In the genomic region with DNA sequence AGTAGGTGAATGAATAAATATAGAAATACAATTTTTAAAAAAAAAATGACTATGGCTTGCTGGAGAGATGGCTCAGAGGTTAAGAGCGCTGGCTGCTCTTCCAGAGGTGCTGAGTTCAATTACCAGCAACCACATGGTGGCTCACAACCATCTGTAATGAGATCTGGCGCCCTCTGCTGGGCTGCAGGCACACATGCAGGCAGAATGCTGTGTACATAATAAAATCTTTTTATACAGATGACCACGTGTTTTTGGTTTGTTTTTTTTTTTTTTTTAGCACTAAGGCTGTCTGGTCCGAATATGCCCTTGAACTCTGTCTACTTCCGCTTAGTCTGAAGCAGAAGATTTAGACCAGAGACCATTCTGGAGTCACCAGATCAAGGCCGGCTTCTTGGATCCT, we compare ENCODE assay signal across 8 mouse cellular contexts.
A peak's percentile ranks its signal among the peaks of the same experiment; 100 is the strongest.
DNase-seq lines count a peak whose midpoint lies in the region; ATAC-seq and TF ChIP-seq lines count a peak whose summit lies in the region.
"Had no signal": no experiment of that assay in that cellular context is flagged by ENCODE, and none has a peak within 500 bp of the region (broad histone marks: within the 10 kb centered on the region; RNA-seq: fewer than 3 reads in every experiment).

No protein-coding gene starts in this region.

- no peak for TF ChIP-seq POLR2A in kidney, adult 2 months (IDR thresholded peaks at IDR 0.05; ENCODE audit: low read depth, low read length)

- no peak for DNase-seq in kidney, adult 2 months
- no peak for DNase-seq in kidney, adult 8-10 months
- peak; percentile 56 for DNase-seq in CD4-positive helper T cell, adult 2 months (ENCODE audit: low read depth, low spot score)
- peak; percentile 74 for DNase-seq in MN1 (ENCODE audit: low spot score)
- no peak for DNase-seq in midbrain, postnatal 0 days (ENCODE audit: low spot score)
- DNase-seq in frontal cortex, postnatal 14 days (ENCODE audit: low spot score in 2 of 2): no peak
- no peak for DNase-seq in right cerebral cortex, adult 2 months (ENCODE audit: low spot score in 2 of 2)

- H3K4me1 ChIP-seq in kidney, adult 2 months (ENCODE audit: control insufficient read depth, insufficient read depth, low read length): peaks cover 4% of the 10 kb centered on the region; the same call in 1 of the 2 replicates
- peaks cover 9% of the 10 kb centered on the region; the same call in 1 of the 2 replicates for H3K4me1 ChIP-seq in midbrain, postnatal 0 days (ENCODE audit: insufficient read depth, low read length)

- H3K4me3 ChIP-seq in kidney, adult 2 months (ENCODE audit: insufficient read depth, low read depth, low read length): no peak overlapping the region
- no peak overlapping the region for H3K4me3 ChIP-seq in midbrain, postnatal 0 days (ENCODE audit: low read depth, low read length)
- H3K4me3 ChIP-seq: heart, embryonic 13.5 days had no signal

- H3K9ac ChIP-seq in midbrain, postnatal 0 days (replicated peaks; ENCODE audit: low read length, poor library complexity, severe bottlenecking): no peak overlapping the region

- ATAC-seq in midbrain, postnatal 0 days (ENCODE audit: low FRiP score): no peak

- H3K9me3 ChIP-seq in midbrain, postnatal 0 days (ENCODE audit: low read length): no peaks in the 10 kb centered on the region
- H3K9me3 ChIP-seq: heart, embryonic 13.5 days had no signal

- 63% methylated on average over 6 of the region's 6 CpGs for WGBS in kidney, adult 2 months
- WGBS in midbrain, postnatal 0 days: 54% methylated on average over 6 of the region's 6 CpGs

- no peak overlapping the region for H3K27ac ChIP-seq in kidney, adult 2 months (ENCODE audit: insufficient read depth, low read depth, low read length)
- no peak overlapping the region for H3K27ac ChIP-seq in midbrain, postnatal 0 days (ENCODE audit: low read depth, low read length)
- H3K27ac ChIP-seq: heart, embryonic 13.5 days had no signal

- H3K36me3 ChIP-seq in kidney, adult 2 months (ENCODE audit: control insufficient read depth, insufficient read depth, low read length): no peaks in the 10 kb centered on the region
- no peaks in the 10 kb centered on the region for H3K36me3 ChIP-seq in midbrain, postnatal 0 days (ENCODE audit: insufficient read depth, low read length)
- H3K36me3 ChIP-seq: heart, embryonic 13.5 days had no signal

- TF ChIP-seq CTCF in kidney, adult 2 months (conservative IDR thresholded peaks at IDR 0.05; ENCODE audit: insufficient read depth, insufficient read length, low read depth, low read length): peak; percentile 64
- TF ChIP-seq CTCF in midbrain, postnatal 0 days (IDR thresholded peaks at IDR 0.05): peak; percentile 77

- no peak overlapping the region for H3K4me2 ChIP-seq in midbrain, postnatal 0 days (ENCODE audit: low read depth, low read length, poor library complexity, severe bottlenecking)
- H3K4me2 ChIP-seq: heart, embryonic 13.5 days had no signal

- H3K27me3 ChIP-seq in kidney, adult 2 months (replicated peaks; ENCODE audit: control insufficient read depth, insufficient read depth, low read length): no peaks in the 10 kb centered on the region
- H3K27me3 ChIP-seq in midbrain, postnatal 0 days (ENCODE audit: insufficient read depth, low read length): no peaks in the 10 kb centered on the region
- H3K27me3 ChIP-seq: heart, embryonic 13.5 days had no signal

Comparison
In these comparisons a context has a peak if more than half of its experiments do, and no peak if none do; other contexts are left out.
1. DNase-seq: peak in CD4-positive helper T cell, adult 2 months (single experiment) and MN1 (single experiment); none in kidney, adult 2 months (single experiment), kidney, adult 8-10 months (0 of 2), midbrain, postnatal 0 days (single experiment), frontal cortex, postnatal 14 days (0 of 2) and right cerebral cortex, adult 2 months (0 of 2).